Mouse (Mus musculus): ENCODE data around the gene Slc25a10. TPM values are rescaled to one million over a fixed set of nuclear protein-coding genes. Genes with fewer than 3 reads are reported as not detected.
A peak's percentile ranks its signal among the peaks of the same experiment; 100 is the strongest.

Slc25a10 gene
- total RNA-seq, 1 experiment, result 35.0 TPM

DNA sequence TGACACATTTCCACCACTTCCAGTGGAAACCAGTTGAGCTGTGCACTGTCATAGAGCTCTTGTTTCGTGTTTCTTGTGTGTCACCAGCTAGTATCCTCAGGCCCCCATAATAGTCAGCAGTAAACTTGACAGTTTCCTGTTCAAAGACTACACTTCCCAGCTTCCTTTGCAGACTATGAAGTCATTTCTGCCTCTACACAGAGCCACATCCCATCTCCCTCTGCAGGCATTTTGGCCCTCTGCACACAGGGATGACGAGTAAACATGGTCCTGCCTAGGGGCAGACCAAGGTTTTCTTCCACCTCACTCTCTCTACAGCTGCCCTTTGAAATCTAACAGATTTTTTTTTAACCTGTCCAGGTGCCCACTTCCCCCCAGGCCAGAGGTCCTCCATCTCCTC, 55.8 kb downstream of the Slc25a10 start:
- no peak overlapping the region for H3K4me3 ChIP-seq (ENCODE audit: insufficient read depth in 1 of 2, low read depth in 1 of 2, low read length in 2 of 2, poor library complexity in 1 of 2, severe bottlenecking in 1 of 2)
- H3K4me1 ChIP-seq (ENCODE audit: control insufficient read depth in 2 of 2, insufficient read depth in 2 of 2, low read length in 2 of 2, poor library complexity in 1 of 2), result peaks cover 0 to 9% of the 10 kb centered on the region in 2 experiments; a peak in 3 of 4 replicates
- peaks cover 5% of the 10 kb centered on the region; the same call in 1 of the 2 replicates for H3K36me3 ChIP-seq (ENCODE audit: control insufficient read depth, insufficient read depth, low read length, poor library complexity, severe bottlenecking)
- in situ Hi-C loops (cut with MboI; ENCODE audit: low sequenced_read_pairs in 2 of 2, unreplicated experiment in 2 of 2), result no loop called here
- H3K9ac ChIP-seq (ENCODE audit: insufficient read depth, low read depth, low read length, poor library complexity, severe bottlenecking), result no peak overlapping the region
- no peak for DNase-seq (ENCODE audit: low read depth, low spot score)
- no peak for TF ChIP-seq CHD2 (IDR thresholded peaks at IDR 0.05; ENCODE audit: low read depth, low read length)
- peak; percentile 64; the same call in 1 of the 2 replicates for TF ChIP-seq HCFC1 (IDR thresholded peaks at IDR 0.05; ENCODE audit: borderline replicate concordance, insufficient read depth, low read length)
- no peak for TF ChIP-seq ZC3H11A (IDR thresholded peaks at IDR 0.05; ENCODE audit: borderline replicate concordance, low read depth, low read length)
- TF ChIP-seq ZNF384 (IDR thresholded peaks at IDR 0.05; ENCODE audit: low read depth, low read length), result no peak
- no peak for TF ChIP-seq MAFK (IDR thresholded peaks at IDR 0.05; ENCODE audit: insufficient read depth, low read depth, low read length)
- no peaks in the 10 kb centered on the region for H3K9me3 ChIP-seq (ENCODE audit: control insufficient read depth, insufficient read depth, low read depth, low read length)
- H3K27ac ChIP-seq (ENCODE audit: insufficient read depth, low read depth, low read length, poor library complexity, severe bottlenecking), result no peak overlapping the region

DNA sequence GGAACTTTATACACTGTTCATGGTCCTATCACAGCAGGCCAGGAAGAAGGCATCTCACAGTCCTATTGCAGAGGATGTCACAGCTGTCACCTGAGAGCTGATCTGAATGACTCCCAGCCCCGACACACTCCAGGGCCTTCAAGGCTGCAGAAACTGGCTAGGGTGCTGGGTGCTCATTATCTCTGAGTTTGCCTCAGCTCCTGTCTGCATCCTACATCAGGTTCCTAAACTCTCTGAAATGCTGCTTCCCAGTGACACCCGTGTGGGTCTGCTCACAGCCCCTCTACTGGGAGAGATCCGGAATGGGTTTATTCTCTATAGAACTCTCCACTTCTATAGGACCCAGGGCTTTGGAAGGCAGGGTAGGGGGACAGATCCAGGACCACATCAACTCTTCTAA, 56.6 kb downstream of the Slc25a10 start:
- in situ Hi-C loops (cut with MboI; ENCODE audit: low sequenced_read_pairs in 2 of 2, unreplicated experiment in 2 of 2), result no loop called here
- DNase-seq (ENCODE audit: low read depth, low spot score), result no peak
- TF ChIP-seq CHD2 (IDR thresholded peaks at IDR 0.05; ENCODE audit: low read depth, low read length) (no peak), ZNF384 (IDR thresholded peaks at IDR 0.05; ENCODE audit: low read depth, low read length) (no peak), MAFK (IDR thresholded peaks at IDR 0.05; ENCODE audit: insufficient read depth, low read depth, low read length) (no peak), HCFC1 (IDR thresholded peaks at IDR 0.05; ENCODE audit: borderline replicate concordance, insufficient read depth, low read length) (no peak), ZC3H11A (IDR thresholded peaks at IDR 0.05; ENCODE audit: borderline replicate concordance, low read depth, low read length) (no peak)
- no peak overlapping the region for H3K4me3 ChIP-seq (ENCODE audit: insufficient read depth in 1 of 2, low read depth in 1 of 2, low read length in 2 of 2, poor library complexity in 1 of 2, severe bottlenecking in 1 of 2)
- no peak overlapping the region for H3K9ac ChIP-seq (ENCODE audit: insufficient read depth, low read depth, low read length, poor library complexity, severe bottlenecking)
- peaks cover 0 to 9% of the 10 kb centered on the region in 2 experiments; a peak in 3 of 4 replicates for H3K4me1 ChIP-seq (ENCODE audit: control insufficient read depth in 2 of 2, insufficient read depth in 2 of 2, low read length in 2 of 2, poor library complexity in 1 of 2)
- peaks cover 5% of the 10 kb centered on the region; the same call in 1 of the 2 replicates for H3K36me3 ChIP-seq (ENCODE audit: control insufficient read depth, insufficient read depth, low read length, poor library complexity, severe bottlenecking)
- no peaks in the 10 kb centered on the region for H3K9me3 ChIP-seq (ENCODE audit: control insufficient read depth, insufficient read depth, low read depth, low read length)
- no peak overlapping the region for H3K27ac ChIP-seq (ENCODE audit: insufficient read depth, low read depth, low read length, poor library complexity, severe bottlenecking)

DNA sequence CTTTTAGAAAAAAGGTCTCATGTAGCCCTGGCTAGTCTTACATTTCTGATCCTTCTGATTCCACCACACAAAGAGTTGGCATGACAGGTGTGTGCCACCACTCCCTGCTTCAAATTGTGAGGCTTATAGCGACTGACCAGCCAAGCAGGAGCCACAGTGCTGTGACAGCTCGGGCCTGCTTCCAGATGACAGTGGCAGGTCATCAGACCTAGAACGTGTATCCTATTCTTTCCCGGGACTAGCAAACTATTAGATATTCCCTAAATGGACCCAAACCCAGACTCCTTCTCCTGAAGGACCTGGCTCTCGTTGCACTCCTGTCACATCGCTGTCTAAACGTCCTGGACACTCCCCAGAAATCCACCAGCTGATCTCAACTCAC, 57.1 kb downstream of the Slc25a10 start:
- Histone ChIP-seq H3K27ac (ENCODE audit: insufficient read depth, low read depth, low read length, poor library complexity, severe bottlenecking) (no peak overlapping the region), H3K4me3 (ENCODE audit: insufficient read depth in 1 of 2, low read depth in 1 of 2, low read length in 2 of 2, poor library complexity in 1 of 2, severe bottlenecking in 1 of 2) (peak overlapping the region; percentile 76 to 86), H3K4me1 (ENCODE audit: control insufficient read depth in 2 of 2, insufficient read depth in 2 of 2, low read length in 2 of 2, poor library complexity in 1 of 2) (peaks cover 0 to 9% of the 10 kb centered on the region in 2 experiments; a peak in 3 of 4 replicates), H3K9me3 (ENCODE audit: control insufficient read depth, insufficient read depth, low read depth, low read length) (no peaks in the 10 kb centered on the region), H3K36me3 (ENCODE audit: control insufficient read depth, insufficient read depth, low read length, poor library complexity, severe bottlenecking) (peaks cover 5% of the 10 kb centered on the region; the same call in 1 of the 2 replicates), H3K9ac (ENCODE audit: insufficient read depth, low read depth, low read length, poor library complexity, severe bottlenecking) (peak overlapping the region; percentile 75)
- in situ Hi-C loops (cut with MboI; ENCODE audit: low sequenced_read_pairs in 2 of 2, unreplicated experiment in 2 of 2), result no loop called here
- DNase-seq (ENCODE audit: low read depth, low spot score), result no peak
- no peak for TF ChIP-seq MAFK (IDR thresholded peaks at IDR 0.05; ENCODE audit: insufficient read depth, low read depth, low read length)
- no peak for TF ChIP-seq ZNF384 (IDR thresholded peaks at IDR 0.05; ENCODE audit: low read depth, low read length)
- no peak for TF ChIP-seq ZC3H11A (IDR thresholded peaks at IDR 0.05; ENCODE audit: borderline replicate concordance, low read depth, low read length)
- TF ChIP-seq HCFC1 (IDR thresholded peaks at IDR 0.05; ENCODE audit: borderline replicate concordance, insufficient read depth, low read length), result no peak
- TF ChIP-seq CHD2 (IDR thresholded peaks at IDR 0.05; ENCODE audit: low read depth, low read length), result no peak

Other genes with a start within 250 kb of the Slc25a10 start
- 1,716 and 2,367 TPM in 2 replicates for gene Actg1, start 143.3 kb upstream of the Slc25a10 start, total RNA-seq (2012; rRNA removed)
- 0.31 and 0.42 TPM in 2 replicates for gene Fscn2, start 130.3 kb upstream of the Slc25a10 start, total RNA-seq (2012; rRNA removed)
- gene Faap100, start 113.1 kb upstream of the Slc25a10 start, total RNA-seq (2012; rRNA removed), result 27.2 and 30.0 TPM in 2 replicates
- 35.6 and 57.7 TPM in 2 replicates for gene Nploc4, start 54.1 kb upstream of the Slc25a10 start, total RNA-seq (2012; rRNA removed)
- not detected in 2 replicates for gene Tspan10, start 49.2 kb upstream of the Slc25a10 start, total RNA-seq (2012; rRNA removed)
- not detected in 2 replicates for gene Pde6g, start 38.3 kb upstream of the Slc25a10 start, total RNA-seq (2012; rRNA removed)
- 2.9 and 4.1 TPM in 2 replicates for gene Oxld1, start 33.8 kb upstream of the Slc25a10 start, total RNA-seq (2012; rRNA removed)
- gene Ccdc137, start 33.7 kb upstream of the Slc25a10 start, total RNA-seq (2012; rRNA removed), result 24.6 and 27.4 TPM in 2 replicates
- 15.3 and 21.2 TPM in 2 replicates for gene Arl16, start 24.2 kb upstream of the Slc25a10 start, total RNA-seq (2012; rRNA removed)
- 100 and 136 TPM in 2 replicates for gene Mrpl12, start 7.2 kb upstream of the Slc25a10 start, total RNA-seq (2012; rRNA removed)
- 0.40 and 0.53 TPM in 2 replicates for gene Gcgr, start 38.9 kb downstream of the Slc25a10 start, total RNA-seq (2012; rRNA removed)
- gene Mcrip1, start 57.9 kb downstream of the Slc25a10 start, total RNA-seq (2012; rRNA removed), result 18.9 and 20.2 TPM in 2 replicates
- gene Ppp1r27, start 59.3 kb downstream of the Slc25a10 start, total RNA-seq (2012; rRNA removed), result not detected in 2 replicates
- 904 and 977 TPM in 2 replicates for gene P4hb, start 81.4 kb downstream of the Slc25a10 start, total RNA-seq (2012; rRNA removed)
- 161 and 253 TPM in 2 replicates for gene Arhgdia, start 89.8 kb downstream of the Slc25a10 start, total RNA-seq (2012; rRNA removed)
- gene Alyref, start 106.5 kb downstream of the Slc25a10 start, total RNA-seq (2012; rRNA removed), result 300 and 397 TPM in 2 replicates
- 87.4 and 98.4 TPM in 2 replicates for gene Anapc11, start 106.6 kb downstream of the Slc25a10 start, total RNA-seq (2012; rRNA removed)
- gene Npb, start 116.6 kb downstream of the Slc25a10 start, total RNA-seq (2012; rRNA removed), result 0.69 and 0.94 TPM in 2 replicates
- gene Pcyt2, start 126.1 kb downstream of the Slc25a10 start, total RNA-seq (2012; rRNA removed), result 88.6 and 188 TPM in 2 replicates
- 29.4 and 33.2 TPM in 2 replicates for gene Sirt7, start 133.4 kb downstream of the Slc25a10 start, total RNA-seq (2012; rRNA removed)
- 42.6 and 48.4 TPM in 2 replicates for gene Mafg, start 141.8 kb downstream of the Slc25a10 start, total RNA-seq (2012; rRNA removed)
- 19.0 and 19.6 TPM in 2 replicates for gene Pycr1, start 151.9 kb downstream of the Slc25a10 start, total RNA-seq (2012; rRNA removed)
- gene Myadml2, start 156.3 kb downstream of the Slc25a10 start, total RNA-seq (2012; rRNA removed), result 0.63 TPM in 1 of 2 replicates, not detected in the other
- gene Notum, start 169.3 kb downstream of the Slc25a10 start, total RNA-seq (2012; rRNA removed), result 47.8 and 196 TPM in 2 replicates
- gene Aspscr1, start 181.1 kb downstream of the Slc25a10 start, total RNA-seq (2012; rRNA removed), result 85.2 and 144 TPM in 2 replicates
- 53.9 TPM in 2 replicates for gene Cenpx, start 221.9 kb downstream of the Slc25a10 start, total RNA-seq (2012; rRNA removed)
- gene Lrrc45, start 222.1 kb downstream of the Slc25a10 start, total RNA-seq (2012; rRNA removed), result 30.3 and 65.0 TPM in 2 replicates
- gene Rac3, start 229.6 kb downstream of the Slc25a10 start, total RNA-seq (2012; rRNA removed), result 20.1 and 34.3 TPM in 2 replicates
- gene Dcxr, start 235.4 kb downstream of the Slc25a10 start, total RNA-seq (2012; rRNA removed), result 43.6 and 66.6 TPM in 2 replicates
- not detected in 2 replicates for gene Cbr2, start 240.3 kb downstream of the Slc25a10 start, total RNA-seq (2012; rRNA removed)

All from ES-E14 (cell line).